Mouse (Mus musculus) C2C12 (cell line): Measurements from ENCODE around the gene Arhgap1.

Source experiments
- CTCF ChIP-seq: IDR thresholded peaks from one replicate; pipeline ENCODE4 v1.5.1; 2011; ENCODE audit not compliant: control insufficient read depth, insufficient read depth, insufficient read length
- MAX ChIP-seq: IDR thresholded peaks from one replicate; pipeline ENCODE4 v1.6.1; 2011; ENCODE audit warnings: mild to moderate bottlenecking, control low read depth
- MYOD1 ChIP-seq: IDR thresholded peaks from one replicate; pipeline ENCODE4 v1.6.1; 2011; ENCODE audit warnings: low read depth; ENCODE audit not compliant: control insufficient read depth, insufficient read length
- MYOG ChIP-seq: IDR thresholded peaks from one replicate; pipeline ENCODE4 v1.6.1; 2011; ENCODE audit not compliant: control insufficient read depth, insufficient read length; ENCODE audit errors: extremely low read depth

- no peak for TF ChIP-seq MYOD1
- TF ChIP-seq MAX, result no peak
- no peak for TF ChIP-seq CTCF
- no peak for TF ChIP-seq MYOG
These were observed 15.1 kb downstream of the Arhgap1 start for GRCm38 (mm10) chr2:91664780-91665179.
